Mouse (Mus musculus): ENCODE measurements at regions not wholly inside any gene's neighbourhood (a gene's known extent, or its start where the extent isn't known, plus 50 kb on each side); places are given as distances from the start of the nearest gene placed in this dataset.
"Not testable (repeated sequence)": the region's sequence is repeated elsewhere in the genome, so short reads cannot be mapped to it uniquely, and the experiment has no call there.

GRCm38 (mm10) chr8:20154091-20154490 is 208.9 kb downstream of the Gm15319 start:
- TF ChIP-seq CTCF (IDR thresholded peaks at IDR 0.05; ENCODE audit: low read depth, low read length); GATA2 (IDR thresholded peaks at IDR 0.05; ENCODE audit: borderline replicate concordance, low read depth, low read length); GATA1 (IDR thresholded peaks at IDR 0.05; ENCODE audit: borderline replicate concordance, low read length): not testable (repeated sequence)
